In genomic region chr1:179436596-179436995, GRCm38 (mm10) we compare ENCODE assay signal across 14 mouse cellular contexts.
DNase-seq lines count a peak whose midpoint lies in the region; ATAC-seq and TF ChIP-seq lines count a peak whose summit lies in the region.
"Had no signal": no experiment of that assay in that cellular context is flagged by ENCODE, and none has a peak within 500 bp of the region (broad histone marks: within the 10 kb centered on the region; RNA-seq: fewer than 3 reads in every experiment).

No protein-coding gene starts in this region.

- no peak overlapping the region for H3K4me3 ChIP-seq in forebrain, postnatal 0 days (ENCODE audit: low read depth, low read length)
- no peak overlapping the region for H3K4me3 ChIP-seq in forebrain, embryonic 10.5 days
- H3K4me3 ChIP-seq: forebrain, embryonic 13.5 days; heart, embryonic 13.5 days; midbrain, embryonic 10.5 days had no signal

- no peak for TF ChIP-seq CTCF in forebrain, postnatal 0 days (IDR thresholded peaks at IDR 0.05; ENCODE audit: low read depth)

- no peak overlapping the region for H3K27ac ChIP-seq in forebrain, postnatal 0 days (ENCODE audit: low read depth, low read length)
- H3K27ac ChIP-seq in forebrain, embryonic 10.5 days, result no peak overlapping the region
- H3K27ac ChIP-seq: forebrain, embryonic 13.5 days; heart, embryonic 13.5 days; midbrain, embryonic 10.5 days; stomach, postnatal 0 days had no signal

- intact Hi-C loops in left cerebral cortex, postnatal 36 days (cut with DNase I), result no loop called here
- intact Hi-C loops in left cerebral cortex, postnatal 4 days (cut with DNase I), result no loop called here

- peak; percentile 70 for DNase-seq in forebrain, postnatal 0 days
- no peak for DNase-seq in forebrain, embryonic 10.5 days (ENCODE audit: extremely low spot score, low spot score)
- peak; percentile 8 to 13 for DNase-seq in left cerebral cortex, postnatal 36 days (ENCODE audit: low spot score in 2 of 2)
- DNase-seq in left cerebral cortex, postnatal 4 days, result no peak
- peak; percentile 28 for DNase-seq in cerebellum, adult 8-10 months
- peak; percentile 57 for DNase-seq in telencephalon, adult 2 months (ENCODE audit: low read depth, low spot score)
- no peak for DNase-seq in adrenal gland, postnatal 36 days
- DNase-seq: B cell, adult 2 months; kidney, adult 9 months; thymus, postnatal 36 days had no signal

- no peaks in the 10 kb centered on the region for H3K27me3 ChIP-seq in forebrain, postnatal 0 days (ENCODE audit: insufficient read depth, low read length)
- H3K27me3 ChIP-seq in forebrain, embryonic 10.5 days (ENCODE audit: poor library complexity, severe bottlenecking), result no peaks in the 10 kb centered on the region
- H3K27me3 ChIP-seq: forebrain, embryonic 13.5 days had no signal

- 58% methylated on average over 11 of the region's 11 CpGs for WGBS in forebrain, postnatal 0 days
- WGBS in forebrain, embryonic 10.5 days, result 92% methylated on average over 11 of the region's 11 CpGs

- no peak overlapping the region for H3K9ac ChIP-seq in forebrain, postnatal 0 days
- H3K9ac ChIP-seq: forebrain, embryonic 13.5 days; heart, embryonic 13.5 days had no signal

- H3K4me1 ChIP-seq in forebrain, postnatal 0 days (ENCODE audit: insufficient read depth), result no peaks in the 10 kb centered on the region
- H3K4me1 ChIP-seq in forebrain, embryonic 10.5 days, result no peaks in the 10 kb centered on the region; the same call in 1 of the 2 replicates

- H3K9me3 ChIP-seq in forebrain, postnatal 0 days (ENCODE audit: low read length), result no peaks in the 10 kb centered on the region
- no peaks in the 10 kb centered on the region for H3K9me3 ChIP-seq in forebrain, embryonic 10.5 days
- H3K9me3 ChIP-seq: forebrain, embryonic 13.5 days; heart, embryonic 13.5 days; midbrain, embryonic 10.5 days had no signal

- H3K36me3 ChIP-seq in forebrain, postnatal 0 days (ENCODE audit: insufficient read depth), result no peaks in the 10 kb centered on the region
- H3K36me3 ChIP-seq in forebrain, embryonic 10.5 days (replicated peaks), result no peaks in the 10 kb centered on the region
- H3K36me3 ChIP-seq: heart, embryonic 13.5 days; midbrain, embryonic 10.5 days had no signal

- H3K4me2 ChIP-seq in forebrain, postnatal 0 days (ENCODE audit: low read depth), result no peak overlapping the region
- H3K4me2 ChIP-seq: forebrain, embryonic 13.5 days; heart, embryonic 13.5 days had no signal

- peak; percentile 54 for ATAC-seq in forebrain, postnatal 0 days
- ATAC-seq: forebrain, embryonic 13.5 days had no signal

Comparison
In these comparisons a context has a peak if more than half of its experiments do, and no peak if none do; other contexts are left out.
1. DNase-seq: peak in forebrain, postnatal 0 days (single experiment), left cerebral cortex, postnatal 36 days (2 of 2), cerebellum, adult 8-10 months (single experiment) and telencephalon, adult 2 months (single experiment); none in forebrain, embryonic 10.5 days (single experiment), left cerebral cortex, postnatal 4 days (single experiment) and adrenal gland, postnatal 36 days (0 of 2).